Mouse (Mus musculus) heart, embryonic 14.5 days (tissue): ENCODE measurements around the gene Tmed9. TPM values are rescaled to one million over a fixed set of nuclear protein-coding genes. Genes with fewer than 3 reads are reported as not detected.

Experiments used
- ATAC-seq: fragments of 200-750 bp; cut with Nextera tagmentation; 2 replicates; pipeline ENCODE4 v1.8.0; 2017; ENCODE audit warnings: low read depth, moderate TSS enrichment; ENCODE audit not compliant: insufficient number of reproducible peaks, insufficient read depth, low FRiP score
- H3K27ac ChIP-seq, 2 experiments: fragments of 200-500 bp in 1 of 2; fragments of 300-500 bp in 1 of 2; sonication (generic) in 1 of 2; replicated peaks in 1 of 2; 2 replicates each; pipeline ENCODE4 v1.5.1; 2012 to 2014; ENCODE audit warnings: low read depth in 2 of 2, low read length in 2 of 2, control low read depth in 1 of 2, mild to moderate bottlenecking in 1 of 2, mixed read lengths in 1 of 2; ENCODE audit not compliant: control insufficient read depth in 1 of 2, insufficient read depth in 1 of 2
- H3K27me3 ChIP-seq: fragments of 300-500 bp; sonication (generic); 2 replicates; pipeline ENCODE4 v1.6.1; 2014; ENCODE audit warnings: mild to moderate bottlenecking, low read length, control low read depth; ENCODE audit not compliant: control insufficient read depth, insufficient read depth
- H3K36me3 ChIP-seq: fragments of 300-500 bp; sonication (generic); 2 replicates; pipeline ENCODE4 v1.6.1; 2014; ENCODE audit warnings: mild to moderate bottlenecking, control low read depth, low read length, mixed read lengths; ENCODE audit not compliant: control insufficient read depth, insufficient read depth
- H3K4me1 ChIP-seq, 2 experiments: fragments of 200-500 bp in 1 of 2; fragments of 300-500 bp in 1 of 2; sonication (generic) in 1 of 2; 2 replicates each; pipeline ENCODE4 v1.6.1; 2012 to 2014; ENCODE audit warnings: low read length in 2 of 2, control low read depth in 1 of 2, mixed read lengths in 1 of 2; ENCODE audit not compliant: control insufficient read depth in 2 of 2, insufficient read depth in 2 of 2
- H3K4me2 ChIP-seq: fragments of 300-500 bp; sonication (generic); 2 replicates; pipeline ENCODE4 v1.6.1; 2014; ENCODE audit warnings: mild to moderate bottlenecking, low read length
- H3K4me3 ChIP-seq, 2 experiments: fragments of 200-500 bp in 1 of 2; fragments of 300-500 bp in 1 of 2; sonication (generic) in 1 of 2; 2 replicates each; pipeline ENCODE4 v1.5.1; 2012 to 2014; ENCODE audit warnings: low read length in 2 of 2, mild to moderate bottlenecking in 2 of 2, control low read depth in 1 of 2, low read depth in 1 of 2, moderate library complexity in 1 of 2; ENCODE audit not compliant: control insufficient read depth in 1 of 2, insufficient read depth in 1 of 2
- H3K9ac ChIP-seq: fragments of 300-500 bp; sonication (generic); 2 replicates; pipeline ENCODE4 v1.6.1; 2014; ENCODE audit warnings: mild to moderate bottlenecking, low read length
- H3K9me3 ChIP-seq: fragments of 300-500 bp; sonication (generic); 2 replicates; pipeline ENCODE4 v1.6.1; 2016; ENCODE audit warnings: low read length, control low read depth; ENCODE audit not compliant: control insufficient read depth
- WGBS: fragments of 180-500 bp; shearing (Covaris S2); extraction: QIAGEN DNeasy Blood & Tissue Kit; methylation state at CpG from one replicate; pipeline ENCODE4 v1.1.7; 2014; 5-methylcytosine and 5-hydroxymethylcytosine counted together
- polyA plus RNA-seq: library from polyadenylated mRNA; unstranded; fragments of >200 nt; fragmentation: Nextera tagmentation; extraction: Ambion mirVana; gene quantifications from 2 replicates; pipeline ENCODE4 v1.2.1, GENCODE M21; 2014

Gene Tmed9
- 35.0 and 58.4 TPM in 2 replicates for polyA plus RNA-seq

- WGBS, result 94% methylated on average over 2 of the region's 2 CpGs
- no peak within 1 kb of the TSS for H3K9ac ChIP-seq
- ATAC-seq, result no peak
- H3K27ac ChIP-seq, result no peak within 1 kb of the TSS
- H3K4me1 ChIP-seq, result peaks cover 10 to 12% of the 10 kb centered on the region in 2 experiments; a peak in 3 of 4 replicates
- peaks cover 2% of the 10 kb centered on the region; the same call in 1 of the 2 replicates for H3K36me3 ChIP-seq
- H3K4me3 ChIP-seq, result no peak within 1 kb of the TSS
- no peaks in the 10 kb centered on the region for H3K9me3 ChIP-seq
- no peaks in the 10 kb centered on the region for H3K27me3 ChIP-seq
- no peak within 1 kb of the TSS for H3K4me2 ChIP-seq
Measured at GRCm38 (mm10) chr13:55573432-55573831, at the start of gene Tmed9. Gene Tmed9 (plus strand): TSS chr13:55573732.

GRCm38 (mm10) chr13:55523951-55524600, 49.5 kb upstream of the Tmed9 start:
- 80% methylated on average over 23 of the region's 23 CpGs for WGBS
- Histone ChIP-seq H3K36me3 (no peaks in the 10 kb centered on the region), H3K4me1 (peaks cover 0 to 3% of the 10 kb centered on the region in 2 experiments; a peak in 1 of 4 replicates), H3K27me3 (no peaks in the 10 kb centered on the region), H3K4me3 (no peak overlapping the region), H3K9ac (no peak overlapping the region), H3K27ac (peak overlapping the region; percentile 27 to 77; a peak in 1 of 4 replicates), H3K9me3 (no peaks in the 10 kb centered on the region), H3K4me2 (no peak overlapping the region)
- no peak for ATAC-seq

- 79% methylated on average over 15 of the region's 16 CpGs for WGBS
- peaks cover 0 to 3% of the 10 kb centered on the region in 2 experiments; a peak in 1 of 4 replicates for H3K4me1 ChIP-seq
Measured at GRCm38 (mm10) chr13:55525733-55526553, 47.6 kb upstream of the Tmed9 start.

GRCm38 (mm10) chr13:55527212-55527611, 46.3 kb upstream of the Tmed9 start:
- H3K4me2 ChIP-seq, result no peak overlapping the region
- no peaks in the 10 kb centered on the region for H3K9me3 ChIP-seq
- no peak for ATAC-seq
- H3K27ac ChIP-seq, result no peak overlapping the region
- WGBS, result 85% methylated on average over 16 of the region's 16 CpGs
- no peaks in the 10 kb centered on the region for H3K27me3 ChIP-seq
- H3K36me3 ChIP-seq, result peaks cover 27% of the 10 kb centered on the region
- H3K9ac ChIP-seq, result no peak overlapping the region
- H3K4me1 ChIP-seq, result peaks cover 0 to 3% of the 10 kb centered on the region in 2 experiments; a peak in 1 of 4 replicates
- no peak overlapping the region for H3K4me3 ChIP-seq

More at GRCm38 (mm10) chr13:55525733-55526553, 47.6 kb upstream of the Tmed9 start:
- no peak for ATAC-seq
- H3K9ac ChIP-seq, result no peak overlapping the region
- no peak overlapping the region for H3K27ac ChIP-seq
- H3K4me3 ChIP-seq, result no peak overlapping the region
- peaks cover 14% of the 10 kb centered on the region for H3K36me3 ChIP-seq
- no peaks in the 10 kb centered on the region for H3K27me3 ChIP-seq
- H3K4me2 ChIP-seq, result no peak overlapping the region
- no peaks in the 10 kb centered on the region for H3K9me3 ChIP-seq

GRCm38 (mm10) chr13:55527834-55528772, 45.4 kb upstream of the Tmed9 start:
- no peak overlapping the region for H3K9ac ChIP-seq
- H3K27ac ChIP-seq, result no peak overlapping the region
- H3K4me2 ChIP-seq, result no peak overlapping the region
- no peak overlapping the region for H3K4me3 ChIP-seq
- H3K4me1 ChIP-seq, result peaks cover 0 to under 1% of the 10 kb centered on the region in 2 experiments; a peak in 1 of 4 replicates
- ATAC-seq, result no peak
- H3K9me3 ChIP-seq, result no peaks in the 10 kb centered on the region
- H3K36me3 ChIP-seq, result peaks cover 35% of the 10 kb centered on the region
- no peaks in the 10 kb centered on the region for H3K27me3 ChIP-seq
- WGBS, result 73% methylated on average over 18 of the region's 18 CpGs

- Histone ChIP-seq H3K4me1 (no peaks in the 10 kb centered on the region; a peak in 1 of 4 replicates), H3K27me3 (no peaks in the 10 kb centered on the region), H3K4me2 (no peak within 1 kb of the TSS), H3K4me3 (no peak within 1 kb of the TSS), H3K36me3 (peaks cover 48% of the 10 kb centered on the region), H3K9ac (no peak within 1 kb of the TSS), H3K27ac (no peak within 1 kb of the TSS), H3K9me3 (no peaks in the 10 kb centered on the region)
- 75% methylated on average over 8 of the region's 8 CpGs for WGBS
- no peak for ATAC-seq
Measured at GRCm38 (mm10) chr13:55529198-55529915, 44.2 kb upstream of the Tmed9 start, which contains the start of gene Dok3. Gene Dok3 (minus strand): TSS chr13:55529296.
